Comparison of ENCODE assay signal across 8 mouse cellular contexts in genomic region chr2:121007925-121008663, GRCm38 (mm10). TPM values are rescaled to one million over a fixed set of nuclear protein-coding genes. Genes with fewer than 3 reads are reported as not detected.
DNase-seq lines count a peak whose midpoint lies in the region; ATAC-seq and TF ChIP-seq lines count a peak whose summit lies in the region.

Ccndbp1 (plus strand) TSS chr2:121008403.

- no peaks in the 10 kb centered on the region for H3K4me1 ChIP-seq in ES-E14 (ENCODE audit: control insufficient read depth in 2 of 2, insufficient read depth in 2 of 2, low read length in 2 of 2, poor library complexity in 1 of 2)
- H3K4me1 ChIP-seq in forebrain, embryonic 15.5 days: peaks cover 11% of the 10 kb centered on the region
- peaks cover 5% of the 10 kb centered on the region for H3K4me1 ChIP-seq in lung, adult 2 months (ENCODE audit: control insufficient read depth, insufficient read depth, low read length)

- peak; percentile 76 for TF ChIP-seq POLR2A in lung, adult 2 months (IDR thresholded peaks at IDR 0.05; ENCODE audit: borderline replicate concordance, extremely low read depth, low read depth, low read length)

- no peak within 1 kb of the TSS for H3K27ac ChIP-seq in ES-E14 (ENCODE audit: insufficient read depth, low read depth, low read length, poor library complexity, severe bottlenecking)
- H3K27ac ChIP-seq in forebrain, embryonic 15.5 days (replicated peaks): peak within 1 kb of the TSS; percentile 31

- peak; percentile 98 for ATAC-seq in forebrain, embryonic 15.5 days (replicated peaks)
- peak; percentile 94 for ATAC-seq in neutrophil, adult 5-6 weeks (ENCODE audit: extremely low read depth, insufficient number of reproducible peaks, low FRiP score, poor library complexity, severe bottlenecking)

- peak within 1 kb of the TSS; percentile 74 to 98 for H3K4me3 ChIP-seq in ES-E14 (ENCODE audit: insufficient read depth in 1 of 2, low read depth in 1 of 2, low read length in 2 of 2, poor library complexity in 1 of 2, severe bottlenecking in 1 of 2)
- peak within 1 kb of the TSS; percentile 89 for H3K4me3 ChIP-seq in forebrain, embryonic 15.5 days
- H3K4me3 ChIP-seq in lung, adult 2 months (replicated peaks; ENCODE audit: extremely low read depth, low read depth, low read length): peak within 1 kb of the TSS; percentile 90

- intact Hi-C loops in heart, postnatal 25 days (cut with DNase I): no loop called here

- no peaks in the 10 kb centered on the region for H3K9me3 ChIP-seq in ES-E14 (ENCODE audit: control insufficient read depth, insufficient read depth, low read depth, low read length)
- no peaks in the 10 kb centered on the region for H3K9me3 ChIP-seq in forebrain, embryonic 15.5 days

- no peaks in the 10 kb centered on the region for H3K27me3 ChIP-seq in forebrain, embryonic 15.5 days

- peak within 1 kb of the TSS; percentile 83 for H3K4me2 ChIP-seq in forebrain, embryonic 15.5 days (replicated peaks)

- in situ Hi-C loops in ES-E14 (cut with MboI; ENCODE audit: low sequenced_read_pairs in 2 of 2, unreplicated experiment in 2 of 2): no loop called here

- no peaks in the 10 kb centered on the region for H3K36me3 ChIP-seq in ES-E14 (ENCODE audit: control insufficient read depth, insufficient read depth, low read length, poor library complexity, severe bottlenecking)
- peaks cover 14% of the 10 kb centered on the region; the same call in 1 of the 2 replicates for H3K36me3 ChIP-seq in forebrain, embryonic 15.5 days

- peak; percentile 90 for DNase-seq in ES-E14 (ENCODE audit: low read depth, low spot score)
- DNase-seq in cerebellum, adult 11-12 months: peak; percentile 83
- DNase-seq in heart, postnatal 25 days (ENCODE audit: low spot score): peak; percentile 83
- DNase-seq in layer of hippocampus, adult 18-20 months (ENCODE audit: low spot score in 2 of 2): peak; percentile 69 to 87
- peak; percentile 87 for DNase-seq in lung, adult 2 months
- DNase-seq in thymus, adult 18-20 months: peak; percentile 80 to 86

- no peak for TF ChIP-seq CTCF in lung, adult 2 months (IDR thresholded peaks at IDR 0.05; ENCODE audit: insufficient read depth, low read length)

- 2% methylated on average over 34 of the region's 34 CpGs for WGBS in forebrain, embryonic 15.5 days
- 2% methylated on average over 34 of the region's 34 CpGs for WGBS in lung, adult 2 months

- peak within 1 kb of the TSS; percentile 82 for H3K9ac ChIP-seq in ES-E14 (ENCODE audit: insufficient read depth, low read depth, low read length, poor library complexity, severe bottlenecking)
- peak within 1 kb of the TSS; percentile 77 for H3K9ac ChIP-seq in forebrain, embryonic 15.5 days (replicated peaks)

TF ChIP-seq in ES-E14, 5 proteins besides CTCF, POLR2A, EP300 and RAD21:
- TF ChIP-seq ZNF384 (IDR thresholded peaks at IDR 0.05; ENCODE audit: low read depth, low read length) (no peak), HCFC1 (IDR thresholded peaks at IDR 0.05; ENCODE audit: borderline replicate concordance, insufficient read depth, low read length) (no peak), CHD2 (IDR thresholded peaks at IDR 0.05; ENCODE audit: low read depth, low read length) (no peak), ZC3H11A (IDR thresholded peaks at IDR 0.05; ENCODE audit: borderline replicate concordance, low read depth, low read length) (no peak), MAFK (IDR thresholded peaks at IDR 0.05; ENCODE audit: insufficient read depth, low read depth, low read length) (no peak)

RNA-seq across cellular contexts. Expression of gene Ccndbp1, which starts in this region (rescaled TPM):
- total RNA-seq in ES-E14 (2012; rRNA removed): 21.4 and 23.0 TPM in 2 replicates
- polyA plus RNA-seq in forebrain, embryonic 15.5 days (2015; fragmentation: Nextera tagmentation; extraction: Ambion mirVana): 78.4 and 80.9 TPM in 2 replicates
- 10 to 100 TPM; 27.9 to 33.7 TPM for total RNA-seq in heart, postnatal 25 days (2021)
- total RNA-seq in layer of hippocampus, adult 18-20 months (2021): 10 to 100 TPM; 57.6 to 64.0 TPM
- polyA plus RNA-seq in lung, adult 2 months (2012; rRNA removed): 20.9 and 28.5 TPM in 2 replicates
- 179 and 189 TPM in 2 replicates for total RNA-seq in neutrophil, adult 5-6 weeks (2017)
